Mouse (Mus musculus) hindbrain, embryonic 14.5 days (tissue): ENCODE measurements around the gene Inava. TPM values are rescaled to one million over a fixed set of nuclear protein-coding genes. Genes with fewer than 3 reads are reported as not detected.

Source experiments
- ATAC-seq: fragments of 200-750 bp; cut with Nextera tagmentation; 2 replicates; pipeline ENCODE4 v1.8.0; 2017; ENCODE audit warnings: moderate number of reproducible peaks, mild to moderate bottlenecking, moderate TSS enrichment, moderate library complexity; ENCODE audit not compliant: low FRiP score
- DNase-seq: peaks from one replicate; pipeline ENCODE4 v3.0.0-alpha.2; 2015; ENCODE audit warnings: low spot score
- H3K27ac ChIP-seq: fragments of 300-500 bp; sonication (generic); 2 replicates; pipeline ENCODE4 v1.5.1; 2014; ENCODE audit warnings: mild to moderate bottlenecking, moderate library complexity
- H3K27me3 ChIP-seq: fragments of 300-500 bp; sonication (generic); 2 replicates; pipeline ENCODE4 v1.6.1; 2014; ENCODE audit warnings: mild to moderate bottlenecking, low read length, mixed read lengths; ENCODE audit not compliant: control insufficient read depth, insufficient read depth
- H3K36me3 ChIP-seq: fragments of 300-500 bp; sonication (generic); replicated peaks from 2 replicates; pipeline ENCODE4 v1.6.1; 2014; ENCODE audit not compliant: control insufficient read depth, insufficient read depth
- H3K4me1 ChIP-seq: fragments of 300-500 bp; sonication (generic); replicated peaks from 2 replicates; pipeline ENCODE4 v1.6.1; 2014; ENCODE audit warnings: antibody characterized with exemption, low read length, mixed read lengths; ENCODE audit not compliant: control insufficient read depth, insufficient read depth
- H3K4me2 ChIP-seq: fragments of 300-500 bp; sonication (generic); replicated peaks from 2 replicates; pipeline ENCODE4 v1.6.1; 2014; ENCODE audit warnings: mild to moderate bottlenecking, moderate library complexity
- H3K4me3 ChIP-seq: fragments of 300-500 bp; sonication (generic); replicated peaks from 2 replicates; pipeline ENCODE4 v1.5.1; 2014; ENCODE audit warnings: mild to moderate bottlenecking, low read length
- H3K9ac ChIP-seq: fragments of 300-500 bp; sonication (generic); 2 replicates; pipeline ENCODE4 v1.6.1; 2014
- H3K9me3 ChIP-seq: fragments of 300-500 bp; sonication (generic); 2 replicates; pipeline ENCODE4 v1.6.1; 2016; ENCODE audit warnings: low read length; ENCODE audit not compliant: control insufficient read depth
- WGBS: fragments of 180-500 bp; shearing (Covaris S2); extraction: QIAGEN DNeasy Blood & Tissue Kit; methylation state at CpG from one replicate; pipeline ENCODE4 v1.1.7; 2014; 5-methylcytosine and 5-hydroxymethylcytosine counted together
- polyA plus RNA-seq: library from polyadenylated mRNA; unstranded; fragments of >200 nt; fragmentation: Nextera tagmentation; extraction: Ambion mirVana; gene quantifications from 2 replicates; pipeline ENCODE4 v1.2.1, GENCODE M21; 2014

Gene Inava
- 2.6 and 2.8 TPM in 2 replicates for polyA plus RNA-seq

- H3K36me3 ChIP-seq = no peaks in the 10 kb centered on the region
- DNase-seq = peak; percentile 62
- H3K9ac ChIP-seq = peak within 1 kb of the TSS; percentile 57
- H3K9me3 ChIP-seq = no peaks in the 10 kb centered on the region
- peaks cover 29% of the 10 kb centered on the region for H3K4me1 ChIP-seq
- 0 out of 2 replicates have a peak, but pooled peaks cover 7% of the 10 kb centered on the region for H3K27me3 ChIP-seq
- peak; percentile 63 for ATAC-seq
- no peak within 1 kb of the TSS for H3K27ac ChIP-seq
- H3K4me3 ChIP-seq = peak within 1 kb of the TSS; percentile 48
- WGBS = under 1% methylated on average over 49 of the region's 51 CpGs
- H3K4me2 ChIP-seq = peak within 1 kb of the TSS; percentile 63
These were observed at the start of gene Inava for GRCm38 (mm10) chr1:136233892-136234594. TSS of gene Inava (minus strand) at chr1:136234264.

GRCm38 (mm10) chr1:136277366-136277765, 43.3 kb upstream of the Inava start:
- ATAC-seq = no peak
- no peak overlapping the region for H3K27ac ChIP-seq
- no peaks in the 10 kb centered on the region for H3K27me3 ChIP-seq
- WGBS = 91% methylated on average over 8 of the region's 8 CpGs
- no peak overlapping the region for H3K9ac ChIP-seq
- peaks cover 96% of the 10 kb centered on the region for H3K36me3 ChIP-seq
- H3K9me3 ChIP-seq = no peaks in the 10 kb centered on the region
- DNase-seq = no peak
- no peak overlapping the region for H3K4me3 ChIP-seq
- H3K4me1 ChIP-seq = no peaks in the 10 kb centered on the region
- no peak overlapping the region for H3K4me2 ChIP-seq

DNA sequence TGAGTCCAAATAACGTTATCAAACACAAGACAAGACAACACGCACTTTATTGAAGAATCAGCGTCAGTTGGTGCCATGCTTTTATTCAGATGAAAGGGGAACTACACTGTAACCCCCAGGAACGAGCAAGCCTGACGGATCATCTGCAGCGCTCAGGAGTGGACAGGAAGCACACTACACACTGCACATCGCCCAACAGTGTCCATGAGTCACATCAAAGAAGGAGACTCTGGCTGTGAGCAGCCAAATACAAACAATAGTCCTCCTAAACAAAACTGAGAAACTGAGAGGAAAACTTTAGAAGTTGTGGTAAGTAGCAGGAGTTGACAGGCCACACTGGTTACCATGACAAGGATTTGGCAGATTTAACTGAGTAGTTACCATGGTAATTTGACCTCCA, 34.2 kb upstream of the Inava start:
- H3K27ac ChIP-seq = no peak overlapping the region
- DNase-seq (no peak), ATAC-seq (no peak)
- no peaks in the 10 kb centered on the region for H3K4me1 ChIP-seq
- WGBS = 63% methylated on average over 7 of the region's 7 CpGs
- H3K4me2 ChIP-seq = no peak overlapping the region
- no peak overlapping the region for H3K4me3 ChIP-seq
- no peaks in the 10 kb centered on the region for H3K9me3 ChIP-seq
- no peak overlapping the region for H3K9ac ChIP-seq
- H3K36me3 ChIP-seq = peaks cover 47% of the 10 kb centered on the region
- 0 out of 2 replicates have a peak, but pooled peaks cover 4% of the 10 kb centered on the region for H3K27me3 ChIP-seq

DNA sequence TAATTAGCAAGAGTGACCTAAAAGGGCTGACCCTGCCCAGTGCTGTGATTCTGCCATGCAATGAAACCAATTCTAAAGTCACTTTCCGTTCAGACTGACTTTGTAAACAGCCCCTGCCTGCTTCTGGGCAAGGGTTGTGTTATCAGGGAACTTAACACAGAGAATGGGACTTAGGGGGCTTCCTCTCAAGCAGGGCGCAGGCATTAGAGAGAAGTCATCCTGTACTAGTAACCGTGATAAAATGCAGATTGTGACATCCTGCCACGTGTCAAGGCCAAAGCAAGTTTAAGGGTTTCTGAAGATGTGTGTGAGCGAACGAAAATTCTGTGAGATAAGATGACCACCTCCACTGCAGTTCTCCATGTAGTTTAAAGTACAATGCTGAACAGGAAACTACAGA, 32.1 kb upstream of the Inava start:
- no peak for DNase-seq
- no peaks in the 10 kb centered on the region for H3K4me1 ChIP-seq
- no peak overlapping the region for H3K4me2 ChIP-seq
- WGBS = 81% methylated on average over 6 of the region's 6 CpGs
- no peak for ATAC-seq
- no peak overlapping the region for H3K27ac ChIP-seq
- peaks cover 26% of the 10 kb centered on the region for H3K36me3 ChIP-seq
- no peak overlapping the region for H3K9ac ChIP-seq
- H3K27me3 ChIP-seq = peaks cover 14% of the 10 kb centered on the region
- no peaks in the 10 kb centered on the region for H3K9me3 ChIP-seq
- H3K4me3 ChIP-seq = no peak overlapping the region

- Histone ChIP-seq H3K27ac (no peak overlapping the region), H3K4me1 (peaks cover 14% of the 10 kb centered on the region), H3K9ac (no peak overlapping the region), H3K9me3 (no peaks in the 10 kb centered on the region), H3K4me3 (no peak overlapping the region), H3K4me2 (no peak overlapping the region), H3K27me3 (peaks cover 36% of the 10 kb centered on the region), H3K36me3 (peaks cover 7% of the 10 kb centered on the region)
- 66% methylated on average over 5 of the region's 5 CpGs for WGBS
- ATAC-seq (no peak), DNase-seq (no peak)
These were observed 29.3 kb upstream of the Inava start for GRCm38 (mm10) chr1:136263355-136263754.

DNA sequence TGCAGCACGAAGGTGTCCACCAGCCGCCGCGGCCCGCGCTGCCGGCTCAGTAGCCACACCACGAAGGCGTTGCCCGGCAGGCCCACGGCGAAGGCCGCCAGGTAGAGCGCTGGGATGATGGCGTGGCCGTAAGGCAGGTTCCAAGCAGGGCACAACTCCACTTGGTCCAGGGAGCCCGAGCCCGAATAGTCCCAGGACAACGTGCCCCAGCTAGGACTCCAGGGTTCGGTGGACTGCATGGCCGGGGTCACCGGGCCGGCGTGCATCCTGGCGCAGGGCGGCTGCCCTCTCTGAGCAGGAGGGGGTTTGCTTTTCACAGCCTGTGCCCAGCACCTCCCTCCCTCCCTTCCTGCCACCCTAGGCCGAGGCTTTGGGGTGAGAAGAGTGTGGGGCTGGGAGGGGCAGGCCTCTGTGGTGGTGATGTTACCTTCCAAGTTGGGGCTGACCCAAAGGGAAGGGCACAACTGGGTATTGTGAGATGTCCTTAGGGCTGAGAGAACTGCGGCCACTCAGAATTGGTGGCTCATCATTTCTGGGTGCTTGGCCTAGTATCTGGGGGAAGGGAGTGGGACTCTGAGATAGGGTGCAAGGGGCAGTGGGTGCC, 26.7 kb upstream of the Inava start, which contains the start of gene Gpr25:
TSS of gene Gpr25 (minus strand) at position 239 of the 604 bp plus-strand sequence.
- peak; percentile 49; the same call in 1 of the 2 replicates for ATAC-seq
- Histone ChIP-seq H3K4me2 (peak within 1 kb of the TSS; percentile 93), H3K4me1 (peaks cover 14% of the 10 kb centered on the region), H3K9me3 (no peaks in the 10 kb centered on the region), H3K36me3 (no peaks in the 10 kb centered on the region), H3K4me3 (peak within 1 kb of the TSS; percentile 57), H3K9ac (peak within 1 kb of the TSS; percentile 77), H3K27ac (peak within 1 kb of the TSS; percentile 38; the same call in 1 of the 2 replicates), H3K27me3 (peaks cover 49% of the 10 kb centered on the region)
- DNase-seq = no peak
- 8% methylated on average over 27 of the region's 28 CpGs for WGBS

GRCm38 (mm10) chr1:136259893-136260634, 26.0 kb upstream of the Inava start:
- H3K4me2 ChIP-seq = peak overlapping the region; percentile 93
- peaks cover 49% of the 10 kb centered on the region for H3K27me3 ChIP-seq
- H3K4me3 ChIP-seq = peak overlapping the region; percentile 57
- ATAC-seq (peak; percentile 88), DNase-seq (peak; percentile 84)
- H3K36me3 ChIP-seq = no peaks in the 10 kb centered on the region
- H3K27ac ChIP-seq = peak overlapping the region; percentile 38; the same call in 1 of the 2 replicates
- H3K9me3 ChIP-seq = no peaks in the 10 kb centered on the region
- peak overlapping the region; percentile 77 for H3K9ac ChIP-seq
- peaks cover 17% of the 10 kb centered on the region for H3K4me1 ChIP-seq
- under 1% methylated on average over 89 of the region's 95 CpGs for WGBS

DNA sequence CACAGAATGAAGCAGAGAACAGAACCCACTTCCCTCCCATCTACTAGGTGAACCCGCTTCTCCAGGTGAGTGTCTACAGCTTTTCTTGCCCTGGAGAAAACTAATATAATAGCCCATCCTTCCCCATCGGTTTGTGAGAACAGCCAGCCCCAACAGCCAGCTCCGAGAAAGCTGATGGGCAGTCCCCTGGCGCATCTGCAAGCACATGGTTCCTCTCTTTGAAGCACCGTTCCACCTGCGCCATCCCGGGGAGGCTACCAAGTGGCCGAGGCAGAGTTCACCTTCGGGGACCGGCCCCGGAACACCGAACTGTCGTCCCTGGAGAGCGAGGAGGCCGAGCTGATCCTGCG, 25.5 kb upstream of the Inava start:
- no peak for ATAC-seq
- peak overlapping the region; percentile 38; the same call in 1 of the 2 replicates for H3K27ac ChIP-seq
- H3K4me2 ChIP-seq = peak overlapping the region; percentile 93
- H3K9me3 ChIP-seq = no peaks in the 10 kb centered on the region
- 1% methylated on average over 16 of the region's 16 CpGs for WGBS
- no peak for DNase-seq
- H3K4me1 ChIP-seq = peaks cover 17% of the 10 kb centered on the region
- H3K4me3 ChIP-seq = peak overlapping the region; percentile 57
- H3K27me3 ChIP-seq = peaks cover 49% of the 10 kb centered on the region
- no peaks in the 10 kb centered on the region for H3K36me3 ChIP-seq
- H3K9ac ChIP-seq = peak overlapping the region; percentile 77

DNA sequence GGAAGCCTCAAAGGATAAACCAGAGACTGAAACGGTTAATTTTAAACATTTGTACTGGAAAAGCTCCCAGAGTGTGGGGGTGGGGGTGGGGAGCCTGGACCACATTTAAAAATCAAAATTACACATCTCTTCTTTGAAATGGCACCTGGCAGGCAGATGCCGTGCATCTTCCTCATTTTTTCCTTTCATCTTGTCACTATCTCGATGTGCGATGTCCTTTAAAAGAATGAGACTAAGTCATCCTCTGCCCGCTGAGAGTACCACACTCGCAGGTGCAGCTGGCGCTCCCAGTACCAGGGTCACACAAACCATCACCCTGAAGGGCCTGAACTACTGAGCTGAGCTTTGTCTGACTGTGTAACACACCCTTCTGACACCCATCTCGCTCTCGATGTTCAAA, 24.4 kb upstream of the Inava start:
- no peak for ATAC-seq
- Histone ChIP-seq H3K4me1 (peaks cover 17% of the 10 kb centered on the region), H3K4me3 (no peak overlapping the region), H3K9me3 (no peaks in the 10 kb centered on the region), H3K36me3 (no peaks in the 10 kb centered on the region), H3K27me3 (peaks cover 45% of the 10 kb centered on the region), H3K27ac (no peak overlapping the region), H3K9ac (no peak overlapping the region), H3K4me2 (no peak overlapping the region)
- 73% methylated on average over 9 of the region's 9 CpGs for WGBS
- no peak for DNase-seq
